Mouse (Mus musculus) small intestine, adult 2 months (tissue): ENCODE results near the gene Gal3st2.
"Not testable (repeated sequence)": the region's sequence is repeated elsewhere in the genome, so short reads cannot be mapped to it uniquely, and the experiment has no call there.

Experiments used
- CTCF ChIP-seq: fragments of 200-500 bp; IDR thresholded peaks from 2 replicates; pipeline ENCODE4 v1.5.1; 2012; ENCODE audit warnings: low read depth, mild to moderate bottlenecking, control low read depth, inconsistent platforms, low read length, moderate library complexity, mixed read lengths; ENCODE audit not compliant: insufficient replicate concordance, insufficient read length; ENCODE audit errors: extremely low read depth
- POLR2A ChIP-seq: fragments of 200-500 bp; IDR thresholded peaks from 2 replicates; pipeline ENCODE4 v1.6.1; 2012; ENCODE audit warnings: low read depth, mild to moderate bottlenecking, control low read depth, inconsistent platforms, low read length, moderate library complexity

- not testable (repeated sequence) for TF ChIP-seq POLR2A, CTCF
Measured at GRCm38 (mm10) chr1:93874405-93874804, 13.3 kb downstream of the Gal3st2 start.
